Mouse (Mus musculus) layer of hippocampus, adult 11-12 months (tissue): ENCODE results near the gene Rnf167.

ENCODE experiments used
- DNase-seq: peaks from one replicate; pipeline ENCODE4 v3.0.0; 2022; ENCODE audit warnings: low spot score

Rnf167 gene

GRCm38 (mm10) chr11:70637764-70638163 lies 9.3 kb upstream of the Rnf167 start:
- DNase-seq = no peak

- DNase-seq = no peak
Observed at GRCm38 (mm10) chr11:70638293-70638692, 8.7 kb upstream of the Rnf167 start.

- no peak for DNase-seq
Observed at GRCm38 (mm10) chr11:70638714-70639278, 8.2 kb upstream of the Rnf167 start, which contains the start of gene Gp1ba. Gene Gp1ba (plus strand): TSS chr11:70639122.

GRCm38 (mm10) chr11:70639976-70640375 lies 7.1 kb upstream of the Rnf167 start:
- no peak for DNase-seq

GRCm38 (mm10) chr11:70641241-70641640 lies 5.8 kb upstream of the Rnf167 start:
- no peak for DNase-seq

DNA sequence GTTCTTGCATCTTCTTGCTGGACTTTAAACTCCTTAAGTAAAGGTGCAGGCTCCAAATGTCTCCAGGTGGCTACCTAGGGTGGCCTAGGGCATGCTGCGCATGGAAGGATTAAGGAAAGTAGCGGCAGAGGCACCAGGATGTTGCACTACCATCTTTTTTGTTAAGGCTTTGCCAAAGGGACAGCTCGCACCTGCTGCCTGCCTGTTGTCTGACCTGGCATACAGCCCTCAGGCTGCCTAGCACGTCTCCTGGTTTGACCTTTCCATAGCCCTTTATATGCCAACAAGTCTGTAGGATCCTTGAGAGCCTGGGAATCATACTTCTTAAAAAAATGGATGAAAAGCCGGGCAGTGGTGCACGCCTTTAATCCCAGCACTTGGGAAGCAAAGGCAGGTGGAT lies 4.0 kb upstream of the Rnf167 start:
- DNase-seq = no peak

DNA sequence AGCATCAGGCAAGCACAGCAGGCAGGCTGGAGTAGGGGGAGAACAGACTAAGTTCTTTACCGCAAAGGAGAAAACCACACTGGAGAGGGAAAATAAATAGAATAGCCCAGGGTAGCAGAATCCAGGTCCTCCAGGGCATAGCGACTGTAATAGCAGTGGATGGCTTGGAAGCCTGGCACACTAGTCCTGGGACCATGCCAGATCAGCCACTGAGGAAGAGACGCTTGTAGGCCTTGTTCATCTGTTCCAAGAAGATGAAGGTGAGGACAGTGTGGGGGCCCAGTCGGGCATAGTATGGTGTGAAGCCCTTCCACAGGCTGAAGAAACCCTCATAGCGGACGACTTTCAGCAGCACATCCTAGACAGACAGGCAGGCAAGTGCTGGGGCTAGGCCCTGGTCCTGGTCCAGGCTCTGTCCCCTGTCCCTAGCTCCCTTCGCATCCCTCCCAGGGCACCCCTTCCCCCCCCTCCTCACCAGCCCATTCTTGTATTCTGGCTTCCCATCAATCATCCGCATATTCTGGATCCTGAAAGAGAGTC lies 2.4 kb upstream of the Rnf167 start:
- no peak for DNase-seq

DNA sequence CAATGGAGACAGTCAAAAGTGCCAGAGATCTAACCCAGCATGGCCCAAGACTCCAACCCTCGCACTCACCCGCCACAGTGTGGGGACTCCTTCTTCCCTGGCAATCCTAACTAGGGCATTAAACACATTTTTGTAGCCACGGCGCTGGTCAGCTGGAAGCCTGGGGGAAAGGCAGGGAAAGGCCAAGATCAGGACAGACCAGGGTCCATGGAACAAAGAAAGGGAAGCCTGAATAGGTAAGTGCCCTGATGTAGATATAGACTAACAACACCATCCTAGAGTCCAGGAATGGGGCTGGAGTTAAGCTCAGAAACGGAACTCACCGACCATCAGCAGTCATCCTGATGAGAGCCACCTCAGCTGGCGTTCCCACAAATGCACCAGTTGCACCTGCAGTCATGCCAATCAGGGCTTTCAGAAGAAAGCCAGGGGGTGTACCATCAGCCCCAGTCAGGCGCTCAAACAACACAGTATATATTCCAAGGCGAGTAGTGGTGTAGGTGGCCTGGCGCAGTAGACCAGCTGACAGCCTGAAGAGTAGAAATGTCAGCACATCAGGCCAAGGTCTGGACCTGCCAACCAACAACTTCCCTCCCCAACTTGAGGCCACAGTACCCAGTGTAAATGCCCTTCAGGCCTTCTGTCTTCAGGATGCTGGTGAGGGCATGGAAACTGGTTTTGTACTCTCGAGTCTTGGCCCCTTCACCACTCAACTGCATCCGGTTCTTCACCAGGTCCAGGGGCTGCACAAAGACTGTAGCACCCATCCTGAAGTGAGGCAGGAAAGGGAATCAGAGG lies 1.4 kb upstream of the Rnf167 start:
- DNase-seq = no peak

DNA sequence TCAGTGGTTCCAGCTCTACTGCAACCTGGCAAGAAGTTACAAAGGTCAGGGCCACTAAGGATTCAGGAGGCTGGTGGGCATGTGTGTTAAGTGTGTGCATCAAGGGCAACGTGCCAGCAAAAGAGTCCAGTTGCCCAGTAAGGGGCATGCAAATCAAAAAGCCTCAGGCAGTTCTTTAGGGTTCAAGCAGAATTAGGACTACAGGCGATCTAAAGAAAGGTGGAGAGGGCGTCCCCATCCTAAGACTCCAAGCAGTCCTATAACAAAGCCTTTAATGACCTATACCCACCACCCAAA lies 828 bp upstream of the Rnf167 start:
- no peak for DNase-seq

- DNase-seq = no peak
Observed at GRCm38 (mm10) chr11:70647716-70648420, 833 bp downstream of the Rnf167 start.

GRCm38 (mm10) chr11:70648512-70648911 lies 1.5 kb downstream of the Rnf167 start:
- DNase-seq = no peak

- peak; percentile 11 for DNase-seq
Observed at GRCm38 (mm10) chr11:70649185-70649734, 2.2 kb downstream of the Rnf167 start.

- peak; percentile 5 for DNase-seq
Observed at GRCm38 (mm10) chr11:70650322-70651175, 3.5 kb downstream of the Rnf167 start.

- peak; percentile 3 for DNase-seq
Observed at GRCm38 (mm10) chr11:70651391-70651790, 4.4 kb downstream of the Rnf167 start.

DNA sequence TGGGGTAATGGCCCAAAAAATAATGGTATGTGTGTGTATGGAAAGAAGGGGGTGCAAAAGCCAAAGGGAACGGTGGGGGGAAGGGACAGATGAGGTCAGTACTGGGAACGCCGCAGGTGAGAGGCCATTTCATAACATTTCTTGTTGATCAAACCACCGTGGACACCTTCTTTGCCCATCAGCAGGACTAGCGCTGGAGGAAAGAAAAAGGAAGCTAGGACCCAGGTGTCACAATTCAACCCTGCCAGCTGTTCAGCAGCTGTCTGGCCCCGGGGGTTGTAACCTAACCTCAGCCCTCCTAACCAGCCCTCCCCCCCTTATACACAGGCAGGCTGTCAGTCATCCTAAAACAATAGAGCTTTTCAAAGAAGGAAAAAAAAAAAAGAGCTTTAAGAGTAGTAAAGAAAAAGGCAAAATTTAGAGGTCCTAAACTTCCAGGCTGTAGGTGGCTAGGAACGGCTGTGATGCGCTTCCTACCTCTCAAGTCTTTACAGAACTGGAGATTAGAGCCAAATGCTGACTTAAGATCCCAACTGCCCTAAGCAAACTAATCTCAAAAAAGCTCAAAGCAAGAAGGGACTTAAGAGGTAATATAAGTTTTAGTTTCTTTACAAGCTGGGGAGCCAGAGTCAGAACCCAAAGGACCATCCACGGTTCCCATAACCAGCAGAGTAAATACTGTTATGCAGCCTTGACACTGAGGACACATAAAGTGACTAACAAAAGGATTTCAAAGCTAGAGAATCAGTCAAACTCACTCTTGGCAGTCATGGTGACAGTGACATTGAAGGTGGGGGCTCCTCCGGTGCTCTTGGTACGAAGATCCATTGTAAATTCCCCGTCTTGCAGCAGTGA lies 5.2 kb downstream of the Rnf167 start:
- DNase-seq = peak; percentile 8

DNA sequence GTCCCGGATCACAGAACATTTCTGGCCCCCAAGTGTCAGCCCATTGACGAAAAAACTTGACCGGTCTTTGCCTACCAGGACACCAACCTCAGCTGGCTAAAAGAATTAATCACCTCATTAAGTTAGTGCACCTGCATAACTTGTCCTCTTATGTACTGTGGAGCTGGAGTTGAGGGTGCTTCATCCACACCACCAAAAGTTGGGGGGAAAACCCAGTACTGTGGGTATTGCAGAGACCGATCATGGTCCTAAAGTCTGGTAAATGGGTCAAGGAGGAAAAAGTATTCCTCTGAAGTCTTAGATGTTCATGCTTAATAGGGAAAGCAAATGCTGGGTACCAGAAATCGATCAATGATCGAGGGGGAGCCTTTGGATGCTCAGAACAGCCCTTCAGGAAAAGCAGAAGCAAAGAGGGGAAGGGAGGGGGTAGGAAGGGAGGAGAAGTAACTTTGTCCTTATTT lies 5.9 kb downstream of the Rnf167 start:
- no peak for DNase-seq

- peak; percentile 54 for DNase-seq
Observed at GRCm38 (mm10) chr11:70653345-70654197, 6.5 kb downstream of the Rnf167 start.

GRCm38 (mm10) chr11:70654198-70654922 lies 7.3 kb downstream of the Rnf167 start, which contains the start of gene Pfn1:
Gene Pfn1 (minus strand): TSS chr11:70654644.
- peak; percentile 68 for DNase-seq
